Mouse (Mus musculus) c-Kit-negative CD71-positive TER-119-positive erythroid progenitor cells, embryonic 14.5 days (primary cell): ENCODE data around the gene Anapc5.

ENCODE experiments used
- DNase-seq: peaks from one replicate; pipeline ENCODE4 v3.0.0-alpha.2; 2013; ENCODE audit warnings: low read depth, low spot score

Anapc5 gene

DNA sequence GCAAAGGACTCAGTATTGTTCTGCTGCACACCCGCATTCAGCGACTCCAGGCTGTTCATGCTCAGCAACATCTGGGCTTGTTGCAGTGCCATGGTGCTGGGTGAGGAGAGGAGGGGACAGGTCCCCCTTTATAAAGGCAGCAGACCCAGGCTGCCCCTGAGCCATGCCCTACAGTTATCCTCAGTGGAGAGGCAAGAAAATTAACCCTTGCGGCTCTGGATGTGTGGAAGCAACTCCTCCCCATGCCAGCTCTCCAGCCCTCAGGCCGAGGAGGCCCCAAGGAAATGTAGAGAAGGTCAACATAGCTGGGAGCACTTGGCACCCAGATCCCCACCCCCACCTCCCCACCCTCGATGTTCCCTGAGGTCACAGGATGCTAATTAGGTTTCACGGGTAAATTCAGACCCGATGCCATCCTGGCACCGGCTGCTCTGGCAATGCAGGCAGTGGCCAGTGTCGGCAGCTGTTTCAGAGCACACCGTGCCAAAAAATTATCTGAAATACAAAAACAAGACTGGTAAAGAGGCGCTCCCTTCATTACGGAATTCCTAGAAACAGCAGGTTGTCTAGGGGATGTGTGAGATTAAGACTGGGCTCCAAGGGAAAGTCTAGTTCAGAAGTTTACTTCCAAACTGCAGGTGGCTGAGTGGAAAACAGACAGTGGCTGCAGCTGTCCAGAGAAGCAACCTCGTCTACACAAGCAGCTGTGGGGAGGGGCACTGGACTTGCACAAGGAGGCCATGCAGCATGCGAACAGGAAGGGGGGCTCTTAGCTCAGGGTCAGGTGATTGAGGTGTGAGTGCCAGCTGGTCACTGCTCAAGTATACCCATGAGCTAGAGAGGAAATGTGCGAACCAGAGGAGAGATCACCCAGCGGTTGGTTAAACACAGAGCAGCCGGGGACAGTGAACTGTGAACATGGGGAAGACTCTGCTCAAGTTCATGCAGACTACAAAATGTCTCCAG is 21.5 kb downstream of the Anapc5 start:
- DNase-seq = no peak

GRCm38 (mm10) chr5:122798557-122799378 is 22.4 kb downstream of the Anapc5 start:
- no peak for DNase-seq

GRCm38 (mm10) chr5:122797866-122798265 is 23.3 kb downstream of the Anapc5 start:
- no peak for DNase-seq

GRCm38 (mm10) chr5:122788696-122789095 is 32.4 kb downstream of the Anapc5 start:
- no peak for DNase-seq

GRCm38 (mm10) chr5:122786035-122786819 is 34.9 kb downstream of the Anapc5 start:
- no peak for DNase-seq

DNA sequence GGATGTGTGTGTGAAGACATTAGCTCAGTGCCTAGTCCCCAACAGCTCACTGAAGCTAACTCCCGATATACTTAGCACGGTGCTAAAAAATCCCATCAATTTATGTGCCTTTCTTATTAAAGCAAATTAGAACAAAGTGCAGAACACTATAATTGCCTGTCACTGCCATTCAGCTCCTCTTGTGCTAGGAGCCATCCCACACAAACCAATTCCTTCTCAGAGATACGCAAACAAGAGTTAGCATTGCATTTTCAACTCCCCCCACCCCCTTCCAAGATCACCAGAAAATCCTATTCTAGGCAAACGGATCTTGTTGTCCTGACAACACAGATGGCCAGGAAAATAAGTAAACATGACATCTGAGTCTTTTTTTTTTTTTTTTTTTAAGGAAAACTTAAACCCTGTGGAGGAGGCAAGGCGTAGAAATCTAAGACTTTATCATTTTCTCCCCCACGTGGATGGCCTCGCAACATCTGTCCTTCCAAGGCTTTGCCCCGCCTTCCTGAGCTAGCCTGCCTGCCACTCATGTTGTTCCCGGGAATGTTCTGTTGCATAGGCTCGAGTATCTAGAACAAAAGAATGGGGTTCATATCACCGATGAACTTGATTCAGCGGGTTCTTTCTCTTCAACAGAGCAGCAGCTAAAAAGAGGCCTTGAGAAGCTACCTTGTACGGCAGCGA is 37.3 kb downstream of the Anapc5 start:
- DNase-seq = no peak

- no peak for DNase-seq
These were observed 39.1 kb downstream of the Anapc5 start for GRCm38 (mm10) chr5:122782066-122782465.

DNA sequence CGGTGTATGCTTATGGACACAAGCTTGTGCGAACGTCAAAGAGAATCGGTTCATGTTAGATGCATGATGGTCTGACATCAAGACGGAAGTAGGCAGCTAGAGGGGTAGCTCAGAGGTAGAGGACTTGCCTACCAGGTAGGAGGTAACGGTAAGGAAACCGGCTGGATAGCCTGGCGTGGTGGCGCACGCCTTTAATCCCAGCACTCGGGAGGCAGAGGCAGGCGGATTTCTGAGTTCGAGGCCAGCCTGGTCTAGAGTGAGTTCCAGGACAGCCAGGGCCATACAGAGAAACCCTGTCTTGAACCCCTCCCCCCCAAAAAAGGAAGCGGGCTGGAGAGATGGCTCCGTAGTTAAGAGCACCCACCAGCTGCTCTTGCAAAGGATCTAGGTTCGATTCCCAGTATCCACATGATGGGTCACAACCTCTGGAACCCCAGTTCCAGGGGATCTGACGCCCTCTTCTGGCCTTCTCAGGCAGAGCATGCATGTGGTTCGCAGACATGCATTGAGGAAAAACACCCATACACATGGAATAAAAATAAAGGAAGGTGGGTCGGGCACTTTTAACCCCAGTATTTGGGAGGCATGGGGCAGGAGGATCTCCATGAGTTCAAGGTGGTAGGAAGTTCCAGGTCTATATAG is 40.2 kb downstream of the Anapc5 start:
- no peak for DNase-seq

GRCm38 (mm10) chr5:122779277-122779834 is 41.8 kb downstream of the Anapc5 start, which contains the start of gene Camkk2:
TSS of gene Camkk2 (minus strand) at chr5:122779409.
- peak; percentile 62 for DNase-seq

- no peak for DNase-seq
These were observed 42.6 kb downstream of the Anapc5 start for GRCm38 (mm10) chr5:122778231-122779226.

DNA sequence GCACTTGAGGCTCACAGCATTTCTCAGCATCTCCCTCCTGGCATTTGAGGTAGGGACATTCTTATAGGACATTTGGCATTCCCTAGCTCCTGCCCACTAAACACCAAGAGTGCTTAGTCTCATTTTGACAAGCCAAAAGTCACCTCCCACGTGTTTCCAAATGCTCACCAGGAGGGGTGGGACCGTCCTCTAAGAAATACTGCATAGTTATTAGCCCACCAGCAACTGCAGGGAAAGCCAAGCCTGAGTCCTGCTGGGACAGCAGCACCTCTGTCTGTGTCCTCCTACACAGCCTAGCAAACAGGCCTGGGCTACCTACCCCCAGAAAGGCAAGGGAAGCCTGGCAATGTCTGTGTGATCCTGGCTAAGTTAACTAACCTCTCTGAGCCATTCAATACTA is 43.8 kb downstream of the Anapc5 start:
- no peak for DNase-seq

GRCm38 (mm10) chr5:122775646-122776286 is 45.4 kb downstream of the Anapc5 start:
- no peak for DNase-seq

DNA sequence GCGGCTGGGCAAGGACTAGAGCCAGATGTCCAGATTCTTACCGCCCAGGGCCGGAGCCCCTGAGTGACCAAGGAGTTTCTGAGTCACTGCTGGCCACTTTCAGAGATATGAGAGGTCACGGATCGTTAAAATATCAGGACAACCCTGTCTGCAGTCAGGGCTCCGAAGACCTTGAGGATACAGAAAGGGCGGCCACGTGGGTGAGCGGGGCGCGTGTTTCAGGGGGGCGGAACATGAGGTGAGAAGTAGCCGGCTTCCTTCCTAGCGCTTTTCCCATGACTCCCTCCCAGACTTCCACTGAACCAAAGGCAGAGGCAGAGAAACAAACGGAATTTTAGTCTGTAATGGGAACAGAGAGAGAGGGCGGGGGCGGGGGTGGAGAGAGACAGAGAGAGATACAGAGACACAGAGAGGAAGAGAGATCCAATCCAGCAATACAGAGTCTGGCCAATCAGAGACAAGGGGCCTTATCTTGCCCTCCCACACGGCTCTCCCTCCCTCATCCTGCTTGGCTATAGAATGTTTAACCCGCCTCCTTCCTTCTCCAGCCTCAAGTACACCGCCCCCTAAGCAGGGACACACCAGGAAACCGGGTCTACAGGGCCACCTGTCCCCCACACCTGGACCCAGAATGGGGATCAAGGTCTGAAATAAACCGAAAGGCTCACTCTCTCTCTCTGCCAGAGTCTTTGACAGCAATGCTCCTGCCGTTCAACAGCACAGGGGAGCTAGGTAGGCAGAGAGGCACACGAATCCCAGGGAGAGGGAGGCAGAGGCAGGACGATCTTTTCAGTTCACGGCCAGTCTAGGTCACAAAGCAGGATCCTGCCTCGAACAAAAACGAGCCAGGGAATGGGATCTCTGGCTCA is 46.2 kb downstream of the Anapc5 start:
- peak; percentile 77 for DNase-seq

DNA sequence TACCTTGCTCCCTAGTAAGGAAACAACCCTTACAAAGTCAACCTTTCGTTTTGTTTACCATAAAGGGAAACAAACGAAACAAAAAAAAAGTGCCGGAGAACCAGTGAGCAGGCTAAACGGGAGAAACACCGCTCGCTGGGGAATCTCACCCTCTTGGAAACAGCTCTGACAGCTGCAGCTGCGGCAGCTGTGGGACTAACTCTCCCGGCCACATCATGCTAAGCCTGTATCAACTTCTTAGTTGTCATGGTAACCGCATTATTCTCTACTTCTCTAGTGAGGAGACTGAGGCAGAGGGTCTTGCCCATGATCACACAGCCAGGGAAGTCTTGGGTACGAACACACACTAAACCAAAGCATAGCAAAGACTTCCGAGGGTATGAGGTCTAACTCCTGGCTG is 47.4 kb downstream of the Anapc5 start:
- DNase-seq = no peak

- no peak for DNase-seq
These were observed 49.7 kb downstream of the Anapc5 start for GRCm38 (mm10) chr5:122771428-122771827.

GRCm38 (mm10) chr5:122770806-122771261 is 50.3 kb downstream of the Anapc5 start:
- DNase-seq = no peak

DNA sequence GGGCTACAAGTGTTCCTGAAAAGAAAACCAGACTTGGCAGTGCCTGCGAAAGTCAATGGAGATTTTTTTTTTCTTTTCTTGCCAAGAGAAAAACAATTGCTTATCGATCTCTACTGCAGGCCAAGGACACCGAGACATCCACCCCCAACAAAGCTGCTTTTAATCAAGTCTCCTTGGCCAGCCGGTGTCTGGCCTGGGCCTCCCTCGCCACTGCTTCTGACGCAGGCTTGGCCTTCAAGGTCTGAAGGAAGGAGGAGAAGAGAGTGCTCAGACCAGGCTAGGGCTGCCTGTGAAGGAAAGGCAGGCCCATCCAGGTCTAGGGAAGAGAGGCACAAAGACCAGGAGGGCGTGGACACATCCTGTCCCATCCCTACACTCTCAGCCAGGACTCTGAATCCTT is 50.8 kb downstream of the Anapc5 start:
- no peak for DNase-seq
